Mouse (Mus musculus): ENCODE results near the gene Ifi214. TPM values are rescaled to one million over a fixed set of nuclear protein-coding genes. Genes with fewer than 3 reads are reported as not detected.
"Not testable (repeated sequence)": the region's sequence is repeated elsewhere in the genome, so short reads cannot be mapped to it uniquely, and the experiment has no call there.

Ifi214 gene
- polyA plus RNA-seq (2015; fragmentation: Nextera tagmentation; extraction: Ambion mirVana), result not detected in 2 replicates

- WGBS, result 88% methylated on average over 3 of the region's 3 CpGs
- not testable (repeated sequence) for H3K4me1 ChIP-seq (replicated peaks); H3K9me3 ChIP-seq; H3K27me3 ChIP-seq; H3K36me3 ChIP-seq; H3K27ac ChIP-seq (replicated peaks); ATAC-seq (ENCODE audit: low FRiP score, low read depth); H3K9ac ChIP-seq; H3K4me2 ChIP-seq; H3K4me3 ChIP-seq
Measured at GRCm38 (mm10) chr1:173535791-173536190, at the start of gene Ifi214. TSS of gene Ifi214 (minus strand) at chr1:173535957.

- H3K27me3 ChIP-seq, result no peaks in the 10 kb centered on the region
- WGBS, result 92% methylated on average over 26 of the region's 26 CpGs
- ATAC-seq (ENCODE audit: low FRiP score, low read depth), result no peak
Measured at GRCm38 (mm10) chr1:173579921-173580585, 44.3 kb upstream of the Ifi214 start.

GRCm38 (mm10) chr1:173579079-173579478 is 43.3 kb upstream of the Ifi214 start:
- Histone ChIP-seq H3K36me3 (no peaks in the 10 kb centered on the region), H3K27me3 (no peaks in the 10 kb centered on the region), H3K9ac (no peak overlapping the region), H3K4me1 (replicated peaks) (no peaks in the 10 kb centered on the region), H3K4me3 (no peak overlapping the region), H3K4me2 (no peak overlapping the region), H3K9me3 (peaks cover 8% of the 10 kb centered on the region), H3K27ac (replicated peaks) (no peak overlapping the region)
- ATAC-seq (ENCODE audit: low FRiP score, low read depth), result no peak
- 94% methylated on average over 9 of the region's 9 CpGs for WGBS

More at GRCm38 (mm10) chr1:173579921-173580585, 44.3 kb upstream of the Ifi214 start:
- Histone ChIP-seq H3K4me3 (no peak overlapping the region), H3K9me3 (peaks cover 8% of the 10 kb centered on the region), H3K27ac (replicated peaks) (no peak overlapping the region), H3K36me3 (no peaks in the 10 kb centered on the region), H3K4me2 (no peak overlapping the region), H3K4me1 (replicated peaks) (no peaks in the 10 kb centered on the region), H3K9ac (no peak overlapping the region)

- H3K36me3 ChIP-seq; H3K9me3 ChIP-seq; ATAC-seq (ENCODE audit: low FRiP score, low read depth); H3K4me1 ChIP-seq (replicated peaks); H3K27me3 ChIP-seq; H3K9ac ChIP-seq; H3K4me2 ChIP-seq; H3K4me3 ChIP-seq; H3K27ac ChIP-seq (replicated peaks): not testable (repeated sequence)
- 85% methylated on average over 5 of the region's 5 CpGs for WGBS
Measured at GRCm38 (mm10) chr1:173550491-173551050, 14.8 kb upstream of the Ifi214 start.

- H3K9ac ChIP-seq; H3K9me3 ChIP-seq; H3K4me2 ChIP-seq; H3K4me1 ChIP-seq (replicated peaks); H3K4me3 ChIP-seq; ATAC-seq (ENCODE audit: low FRiP score, low read depth); H3K27ac ChIP-seq (replicated peaks); H3K27me3 ChIP-seq; H3K36me3 ChIP-seq: not testable (repeated sequence)
- whole genome bisulfite sequencing, result 89% methylated on average over 3 of the region's 3 CpGs
Measured at GRCm38 (mm10) chr1:173548798-173549197, 13.0 kb upstream of the Ifi214 start.

- H3K9me3 ChIP-seq, result no peaks in the 10 kb centered on the region
- ATAC-seq (ENCODE audit: low FRiP score, low read depth), result no peak
Measured at GRCm38 (mm10) chr1:173521452-173521851, 14.3 kb downstream of the Ifi214 start.

GRCm38 (mm10) chr1:173510595-173510994 is 25.2 kb downstream of the Ifi214 start:
- H3K9me3 ChIP-seq; H3K36me3 ChIP-seq; H3K9ac ChIP-seq; H3K4me1 ChIP-seq (replicated peaks); H3K4me2 ChIP-seq; H3K27ac ChIP-seq (replicated peaks); H3K27me3 ChIP-seq; ATAC-seq (ENCODE audit: low FRiP score, low read depth); H3K4me3 ChIP-seq: not testable (repeated sequence)
- WGBS, result 96% methylated on average over 2 of the region's 2 CpGs

More at GRCm38 (mm10) chr1:173521452-173521851, 14.3 kb downstream of the Ifi214 start:
- Histone ChIP-seq H3K9ac (no peak overlapping the region), H3K27ac (replicated peaks) (no peak overlapping the region), H3K36me3 (no peaks in the 10 kb centered on the region), H3K4me2 (no peak overlapping the region), H3K27me3 (no peaks in the 10 kb centered on the region), H3K4me3 (no peak overlapping the region), H3K4me1 (replicated peaks) (no peaks in the 10 kb centered on the region)

- ATAC-seq (ENCODE audit: low FRiP score, low read depth); H3K9me3 ChIP-seq; H3K4me3 ChIP-seq; H3K27me3 ChIP-seq; H3K27ac ChIP-seq (replicated peaks); H3K4me2 ChIP-seq; H3K9ac ChIP-seq; H3K36me3 ChIP-seq; H3K4me1 ChIP-seq (replicated peaks): not testable (repeated sequence)
Measured at GRCm38 (mm10) chr1:173491483-173491882, 44.3 kb downstream of the Ifi214 start.

- not testable (repeated sequence) for ATAC-seq (ENCODE audit: low FRiP score, low read depth); H3K27ac ChIP-seq (replicated peaks)
Measured at GRCm38 (mm10) chr1:173490812-173491480, 44.8 kb downstream of the Ifi214 start, which contains the start of gene Ifi206. TSS of gene Ifi206 (minus strand) at chr1:173491041.

GRCm38 (mm10) chr1:173481182-173481574 is 54.6 kb downstream of the Ifi214 start:
- WGBS, result 93% methylated on average over 3 of the region's 3 CpGs
- H3K9me3 ChIP-seq; H3K4me3 ChIP-seq; H3K36me3 ChIP-seq; H3K4me1 ChIP-seq (replicated peaks); ATAC-seq (ENCODE audit: low FRiP score, low read depth); H3K27ac ChIP-seq (replicated peaks); H3K9ac ChIP-seq; H3K4me2 ChIP-seq; H3K27me3 ChIP-seq: not testable (repeated sequence)

More at GRCm38 (mm10) chr1:173490812-173491480, 44.8 kb downstream of the Ifi214 start, which contains the start of gene Ifi206:
- not testable (repeated sequence) for H3K4me3 ChIP-seq; H3K36me3 ChIP-seq; H3K4me2 ChIP-seq; H3K27me3 ChIP-seq; H3K9ac ChIP-seq; H3K9me3 ChIP-seq; H3K4me1 ChIP-seq (replicated peaks)
- WGBS, result 89% methylated on average over 3 of the region's 3 CpGs

GRCm38 (mm10) chr1:173480399-173481181 is 55.2 kb downstream of the Ifi214 start:
- H3K4me2 ChIP-seq; H3K4me3 ChIP-seq; H3K4me1 ChIP-seq (replicated peaks); H3K9ac ChIP-seq; H3K9me3 ChIP-seq; ATAC-seq (ENCODE audit: low FRiP score, low read depth); H3K27me3 ChIP-seq; H3K36me3 ChIP-seq; H3K27ac ChIP-seq (replicated peaks): not testable (repeated sequence)
- WGBS, result 89% methylated on average over 5 of the region's 5 CpGs
